Mouse (Mus musculus) large intestine, adult 2 months (tissue): ENCODE measurements around the gene D930048N14Rik. TPM values are rescaled to one million over a fixed set of nuclear protein-coding genes. Genes with fewer than 3 reads are reported as not detected.
"Not testable (repeated sequence)": the region's sequence is repeated elsewhere in the genome, so short reads cannot be mapped to it uniquely, and the experiment has no call there.

Experiments used
- DNase-seq: peaks from one replicate; pipeline ENCODE4 v3.0.0-alpha.2; 2012; ENCODE audit warnings: low read depth, low spot score
- WGBS: fragments of 180-500 bp; shearing (Covaris S2); methylation state at CpG from one replicate; pipeline ENCODE4 v1.1.7; 2018; 5-methylcytosine and 5-hydroxymethylcytosine counted together
- polyA plus RNA-seq: library from polyadenylated mRNA; depleted of rRNA; stranded (reverse); fragments of >200 nt; gene quantifications from 2 replicates; pipeline ENCODE4 v1.2.3, GENCODE M21; 2012

D930048N14Rik gene
- polyA plus RNA-seq, 1 experiment, result 2.9 TPM

DNA sequence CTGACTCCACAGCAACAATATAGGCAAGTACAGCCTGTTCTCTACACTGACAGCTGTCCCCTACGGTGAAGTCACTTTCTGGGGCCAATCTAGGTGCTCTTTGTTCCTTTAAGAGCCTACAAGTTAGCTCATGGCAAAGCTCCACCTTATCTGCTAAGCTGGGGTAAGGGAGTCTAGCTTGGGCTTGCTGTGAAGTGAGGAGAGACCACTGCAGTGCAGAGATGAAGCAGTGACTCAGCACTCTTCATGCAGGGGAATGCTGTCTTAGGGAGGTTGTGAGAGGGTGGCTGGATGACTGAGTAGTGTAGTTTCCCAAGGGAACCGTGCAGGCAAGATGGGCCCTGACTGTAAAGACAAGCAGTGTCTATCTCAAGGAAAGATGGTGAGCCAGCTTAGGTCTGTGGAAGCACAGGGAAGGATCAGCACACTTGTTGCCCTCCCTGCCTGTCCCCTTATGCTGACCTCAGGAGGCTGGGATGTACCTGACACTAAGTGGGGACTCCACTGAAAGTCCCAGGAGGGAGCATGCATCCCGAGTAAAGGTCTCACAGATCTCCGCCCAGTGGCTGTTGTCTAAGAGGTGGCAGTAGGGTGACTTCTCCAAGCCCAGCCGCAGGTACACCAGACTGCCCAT is 25.4 kb upstream of the D930048N14Rik start:
- no peak for DNase-seq
- 75% methylated on average over 5 of the region's 5 CpGs for WGBS

DNA sequence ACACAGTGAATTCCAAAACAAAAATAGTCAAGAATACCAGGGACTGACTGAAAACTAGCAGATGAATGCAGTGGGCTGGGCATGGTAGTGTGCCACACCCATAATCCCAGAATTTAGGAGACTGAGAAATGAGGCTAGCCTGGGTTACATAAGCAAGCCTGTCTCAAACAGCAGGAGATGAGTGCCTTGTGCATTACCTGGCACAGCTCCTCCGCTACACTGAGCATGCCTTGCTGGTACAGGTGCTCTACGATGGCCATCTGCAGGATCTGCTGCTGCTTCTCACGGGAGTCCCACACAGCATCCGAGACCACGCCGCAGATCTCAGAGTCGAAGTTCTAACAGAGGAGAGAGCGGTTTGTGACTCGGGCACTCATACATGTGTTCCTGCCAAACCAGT is 23.3 kb upstream of the D930048N14Rik start:
- 92% methylated on average over 9 of the region's 9 CpGs for WGBS
- DNase-seq, result no peak

DNA sequence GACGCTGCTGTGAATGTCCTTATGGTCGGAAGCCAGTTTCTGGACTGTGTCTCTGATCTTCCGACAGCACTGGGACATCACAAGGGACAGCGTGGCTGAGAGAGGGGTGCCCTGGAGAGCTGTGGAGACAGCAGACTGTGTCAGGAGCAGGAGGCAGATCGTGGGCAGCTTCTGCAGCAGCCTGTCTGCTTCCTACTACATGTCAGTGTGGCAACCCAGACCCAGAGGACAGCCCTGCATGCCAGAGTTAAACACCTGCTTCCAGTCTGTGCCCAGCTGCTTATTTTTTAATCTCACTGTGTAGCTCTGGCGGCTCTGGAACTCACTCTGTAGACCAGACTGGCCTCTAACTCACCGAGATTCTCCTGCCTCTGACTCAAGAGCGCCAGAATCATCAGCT is 22.8 kb upstream of the D930048N14Rik start:
- DNase-seq, result no peak
- WGBS, result 88% methylated on average over 8 of the region's 8 CpGs

DNA sequence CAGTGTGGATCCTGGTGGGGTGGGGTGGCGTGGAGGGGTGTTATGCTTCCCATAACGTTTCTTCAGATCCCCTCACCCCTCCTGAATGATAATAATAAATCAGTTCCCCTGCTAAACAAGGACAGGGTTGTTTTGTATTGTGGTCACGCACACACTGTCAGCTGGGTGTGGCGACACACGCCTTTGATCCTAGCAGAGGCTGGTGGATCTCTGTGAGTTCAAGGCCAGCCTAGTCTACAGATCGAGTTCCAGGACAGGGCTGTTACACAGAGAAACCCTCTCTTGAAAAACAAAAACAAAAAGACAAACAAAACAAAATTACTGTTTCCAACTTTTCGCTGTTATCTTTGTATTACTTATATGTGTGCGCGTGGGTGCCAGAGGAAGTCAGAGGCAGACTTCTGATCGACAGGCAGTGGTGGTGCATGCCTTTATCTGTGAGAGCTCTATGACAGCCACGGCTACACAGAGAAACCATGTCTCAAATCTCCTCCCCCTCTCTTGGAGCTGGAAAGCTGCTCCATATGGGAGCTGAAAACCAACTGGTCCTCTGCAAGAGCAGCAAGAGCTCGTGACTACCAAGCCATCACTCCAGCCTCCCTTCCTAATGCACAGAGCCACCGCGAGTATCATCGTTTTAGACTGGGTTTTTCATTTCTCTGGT is 21.0 kb upstream of the D930048N14Rik start:
- WGBS, result 76% methylated on average over 15 of the region's 15 CpGs
- no peak for DNase-seq

DNA sequence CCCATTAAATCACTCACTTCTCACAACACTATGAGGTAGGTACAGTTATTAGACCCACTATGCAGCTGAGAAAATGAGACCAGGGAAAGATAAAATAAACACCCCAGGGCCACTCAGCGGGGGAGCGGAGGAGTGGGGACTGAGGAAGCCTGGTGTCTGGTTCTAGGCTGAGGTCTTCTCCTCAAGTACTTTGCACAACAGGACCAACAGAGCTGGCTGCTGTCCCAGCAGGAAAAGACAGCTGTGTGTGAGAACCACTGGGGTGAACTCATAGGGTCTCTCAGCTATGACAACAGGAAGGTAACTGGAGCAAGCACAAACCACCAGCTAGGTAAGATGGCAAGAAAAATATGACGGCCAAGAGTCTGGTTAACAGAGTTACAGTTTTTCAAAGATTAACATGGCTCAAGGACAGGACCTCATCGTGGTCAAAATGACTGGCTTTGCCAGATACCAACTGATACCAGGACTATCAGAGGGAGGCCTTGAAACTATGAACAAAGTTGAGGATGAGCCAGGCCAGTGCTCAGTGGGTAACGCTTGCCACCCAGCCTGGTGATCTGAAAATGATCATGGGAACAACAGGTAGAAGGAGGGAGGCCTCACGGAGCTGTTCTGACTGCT is 18.5 kb upstream of the D930048N14Rik start:
- no peak for DNase-seq
- 77% methylated on average over 6 of the region's 6 CpGs for WGBS

DNA sequence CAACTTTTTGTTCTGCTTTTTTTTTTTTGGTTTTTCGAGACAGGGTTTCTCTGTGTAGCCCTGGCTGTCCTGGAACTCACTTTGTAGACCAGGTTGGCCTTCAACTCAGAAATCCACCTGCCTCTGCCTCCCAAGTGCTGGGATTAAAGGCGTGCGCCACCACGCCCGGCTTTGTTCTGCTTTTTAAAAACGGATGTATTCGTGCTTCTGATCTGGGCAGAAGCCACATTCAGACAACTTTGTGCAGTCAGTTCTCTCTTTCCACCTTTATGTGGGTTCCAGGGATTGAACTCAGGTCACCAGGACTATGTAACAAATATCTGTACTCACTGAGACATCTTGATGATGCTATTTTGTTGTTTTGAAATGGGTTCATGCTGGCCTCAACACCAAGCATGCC is 17.6 kb upstream of the D930048N14Rik start:
- not testable (repeated sequence) for DNase-seq
- 83% methylated on average over 7 of the region's 7 CpGs for WGBS

DNA sequence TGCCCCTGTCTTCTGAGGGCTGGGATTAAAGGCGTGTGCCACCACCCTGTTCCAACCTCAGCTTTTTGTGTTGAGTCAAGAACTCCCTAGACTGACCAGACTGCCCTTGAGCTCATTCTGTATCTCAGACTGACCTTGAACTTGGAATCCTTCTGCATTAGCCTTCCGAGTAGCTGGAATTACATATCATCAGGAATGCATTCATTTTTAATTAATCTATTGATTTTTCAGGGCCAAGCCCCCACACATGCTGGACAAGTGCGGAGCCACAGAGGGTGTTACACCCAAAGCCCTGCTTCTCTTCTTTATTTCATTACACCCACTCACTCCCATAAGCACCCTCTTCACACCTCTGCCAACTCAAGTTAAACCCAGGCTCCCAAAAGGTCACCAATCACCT is 17.0 kb upstream of the D930048N14Rik start:
- no peak for DNase-seq
- WGBS, result 92% methylated on average over 3 of the region's 3 CpGs

DNA sequence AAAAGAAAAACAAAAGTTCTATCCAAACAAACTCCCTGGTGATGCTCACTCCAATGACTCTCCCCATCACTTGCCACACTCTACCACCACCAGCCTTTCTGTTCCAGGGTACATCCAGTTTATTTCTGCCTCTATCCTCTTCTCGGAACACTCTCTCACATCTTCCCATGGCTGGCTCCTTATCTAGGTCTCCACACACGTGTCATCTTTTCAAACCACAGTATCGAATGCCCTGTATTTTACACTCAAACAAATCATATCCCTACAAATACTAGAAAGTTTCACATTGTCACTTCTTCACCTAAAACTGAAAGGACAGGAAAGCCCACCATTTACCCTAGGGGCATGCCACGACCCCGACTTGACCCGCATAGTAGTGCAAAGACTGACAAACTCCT is 15.6 kb upstream of the D930048N14Rik start:
- WGBS, result 8% methylated on average over 6 of the region's 6 CpGs
- no peak for DNase-seq

DNA sequence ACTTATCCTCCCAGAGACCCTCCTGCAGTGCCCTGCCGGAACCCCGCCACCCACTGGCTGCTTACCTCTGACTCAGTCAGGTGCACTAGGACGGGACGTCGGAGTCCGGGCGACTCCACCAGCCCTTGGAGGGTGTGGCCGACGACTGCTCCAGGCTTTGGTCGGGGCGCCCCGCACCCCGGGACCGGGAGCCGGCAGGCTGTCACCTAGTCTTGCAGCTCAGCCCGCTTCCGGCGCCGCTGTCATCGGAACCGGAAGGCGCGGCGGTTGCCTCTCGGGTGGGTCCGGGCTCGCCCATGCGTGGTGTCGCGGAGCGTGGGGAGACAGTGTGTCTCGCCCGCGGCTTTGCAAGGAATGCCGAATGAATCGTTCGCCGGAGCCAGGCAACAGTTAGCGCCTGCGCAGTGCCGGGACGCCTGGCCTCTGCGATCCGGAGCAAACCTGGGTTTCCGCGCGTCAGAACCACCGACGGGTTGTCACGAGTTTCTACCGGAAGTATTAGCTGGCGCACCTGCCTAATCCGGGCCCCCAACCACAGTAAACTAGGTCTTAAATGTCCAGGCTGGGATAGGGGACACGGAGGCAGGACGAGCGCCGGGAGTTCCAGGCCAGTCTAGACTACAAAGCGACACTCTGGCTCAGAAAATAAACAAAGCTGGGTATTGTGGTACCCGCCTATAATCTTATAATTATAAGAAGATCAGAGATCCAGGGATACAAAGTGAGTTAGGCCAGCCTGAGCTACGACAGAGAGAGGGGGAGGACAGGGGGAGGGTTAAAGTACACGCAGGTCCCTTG is 15.0 kb upstream of the D930048N14Rik start, which contains the start of gene Rmnd5b:
Gene Rmnd5b, minus strand, starts transcription at position 372 of the 798 bp plus-strand sequence.
- DNase-seq, result no peak
- under 1% methylated on average over 61 of the region's 61 CpGs for WGBS

DNA sequence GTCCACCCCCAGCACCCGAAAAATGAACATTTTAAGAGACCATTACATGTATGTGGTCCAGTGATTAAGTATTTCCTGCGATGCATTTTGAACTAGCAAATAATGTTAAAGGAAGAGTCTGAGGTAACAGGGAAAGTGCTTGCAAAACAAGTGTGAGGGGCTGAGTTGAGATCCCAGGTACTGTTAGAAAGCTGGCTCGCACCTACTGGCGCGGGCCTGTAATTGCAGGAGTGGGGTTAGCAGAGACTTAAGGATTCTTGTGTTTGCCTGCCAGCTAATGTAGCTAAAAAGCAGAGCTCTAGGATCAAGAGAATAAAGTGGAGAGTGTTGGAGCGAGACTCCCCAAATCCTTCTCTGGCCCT is 14.4 kb upstream of the D930048N14Rik start:
- DNase-seq, result no peak
- 3% methylated on average over 6 of the region's 6 CpGs for WGBS

DNA sequence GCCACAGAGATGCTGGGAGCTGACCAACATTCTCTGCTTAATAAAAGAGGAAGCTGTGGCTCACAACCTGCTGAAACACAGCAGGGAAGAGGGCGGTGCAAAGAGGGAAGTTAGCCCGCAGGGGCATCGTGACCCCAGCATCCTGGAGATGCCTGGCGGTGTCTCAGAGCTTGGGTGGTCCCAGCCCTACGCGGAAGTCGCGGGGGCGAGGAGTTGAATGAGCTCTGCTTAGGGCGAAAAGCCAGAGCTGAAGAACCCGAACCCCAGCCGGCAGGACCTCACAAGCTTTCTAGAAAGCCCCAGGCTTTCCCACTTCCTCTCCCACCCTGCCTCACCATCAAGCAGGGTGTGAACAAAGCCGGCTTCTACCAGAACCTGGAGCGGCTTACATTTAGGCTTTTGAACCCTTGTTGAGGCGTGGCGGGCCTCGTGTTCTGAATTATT is 12.8 kb upstream of the D930048N14Rik start:
- DNase-seq, result no peak
- WGBS, result 10% methylated on average over 17 of the region's 17 CpGs

DNA sequence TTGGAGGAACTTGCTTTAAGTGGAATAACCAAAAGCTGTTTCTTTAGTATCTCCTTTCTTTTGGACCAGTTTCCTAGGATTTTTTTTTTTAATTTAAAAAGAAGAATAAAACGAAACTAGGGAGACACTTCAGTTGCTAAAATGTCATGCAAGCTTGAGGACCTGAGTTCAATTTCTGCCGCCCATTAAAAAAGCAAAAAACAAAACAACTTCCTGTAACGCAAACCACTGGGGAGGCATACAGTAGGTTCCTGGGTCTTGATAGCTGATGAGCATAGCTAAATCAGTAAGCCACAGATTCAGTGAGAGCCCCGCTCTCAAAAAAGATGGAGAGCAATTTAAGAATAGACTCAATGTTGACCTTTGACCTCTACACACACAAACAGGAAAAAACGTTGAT is 12.3 kb upstream of the D930048N14Rik start:
- 52% methylated on average over 5 of the region's 5 CpGs for WGBS

DNA sequence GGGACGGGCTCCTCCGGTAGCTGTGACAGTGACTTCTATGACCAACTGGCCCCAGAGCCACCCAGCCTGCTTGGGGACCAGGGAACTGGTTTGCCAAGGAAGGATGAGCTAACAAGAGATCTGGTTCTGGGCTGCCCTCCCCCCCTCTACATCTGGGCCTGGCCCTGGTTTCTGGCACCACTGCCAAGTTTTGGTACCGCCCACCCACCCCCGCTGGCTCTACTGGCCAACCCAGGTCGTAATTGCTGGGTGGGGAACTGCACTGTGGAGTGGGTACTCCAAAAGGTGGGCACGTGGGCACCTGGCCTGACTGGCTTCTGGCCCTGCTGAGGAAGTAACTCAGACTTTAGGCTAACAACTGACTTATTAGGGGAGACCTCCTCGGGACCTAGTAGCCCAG is 10.0 kb upstream of the D930048N14Rik start:
- 29% methylated on average over 7 of the region's 7 CpGs for WGBS
- DNase-seq, result no peak

More for the DNA sequence above, 12.3 kb upstream of the D930048N14Rik start:
- no peak for DNase-seq

DNA sequence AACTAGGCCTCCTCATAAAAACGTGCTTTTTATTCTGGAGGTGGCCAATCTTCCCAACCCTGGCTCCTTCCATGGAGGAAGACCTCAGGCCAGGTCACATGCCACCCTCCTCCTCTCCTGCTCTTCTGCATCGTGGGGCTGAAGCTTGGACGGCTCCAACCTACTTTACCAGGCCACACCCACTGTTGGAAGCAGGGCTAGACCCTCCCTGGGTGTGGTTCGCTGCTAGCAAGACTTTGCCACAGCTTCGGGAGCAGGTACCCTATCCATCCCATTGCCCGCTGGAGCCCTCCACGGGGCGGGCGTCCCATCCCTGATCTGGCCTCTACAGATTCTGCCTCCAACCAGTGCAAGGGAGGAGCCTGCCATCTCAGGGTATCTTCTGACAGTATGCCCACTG is 7.6 kb upstream of the D930048N14Rik start:
- WGBS, result 44% methylated on average over 9 of the region's 9 CpGs
- DNase-seq, result no peak

DNA sequence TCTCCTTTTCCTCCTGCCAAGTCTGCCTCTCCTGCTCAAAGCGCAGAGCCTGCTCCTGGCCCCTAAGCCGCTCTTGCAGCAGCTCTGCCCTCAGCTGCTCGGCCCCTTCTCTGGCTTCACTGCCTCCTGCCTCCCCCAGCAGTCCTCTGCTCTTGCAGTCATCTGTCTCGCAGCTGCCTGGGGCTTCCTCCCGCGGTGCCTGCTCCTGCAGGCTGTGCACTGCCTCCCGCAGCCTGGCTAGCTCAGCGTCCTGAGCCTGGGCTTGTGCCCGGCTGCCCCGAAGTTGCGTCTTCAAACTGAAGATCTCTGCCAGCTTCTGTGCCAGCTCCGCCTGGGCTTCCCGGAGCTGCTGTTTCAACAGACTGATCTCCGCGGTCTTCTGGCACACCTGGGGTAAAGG is 7.0 kb upstream of the D930048N14Rik start:
- WGBS, result 58% methylated on average over 15 of the region's 15 CpGs
- DNase-seq, result no peak

DNA sequence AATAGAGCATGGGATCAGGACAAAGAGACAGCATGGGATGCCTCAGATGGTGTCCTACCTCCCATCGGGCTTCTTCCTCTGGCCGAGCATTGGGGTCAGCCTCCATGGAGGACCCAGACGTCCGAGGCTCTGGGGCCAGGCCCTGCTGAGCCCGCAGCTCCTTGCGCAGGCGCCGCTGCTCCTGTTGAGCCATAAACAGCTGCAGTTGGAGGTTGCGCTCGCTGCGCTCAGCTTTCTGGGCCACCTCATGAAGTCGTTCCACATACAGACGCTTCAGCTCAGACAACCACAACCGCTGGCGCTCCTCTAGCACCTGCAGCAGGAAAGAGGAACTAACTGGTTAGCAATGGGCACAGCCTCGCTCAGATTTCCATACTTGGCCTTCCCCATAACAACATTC is 6.5 kb upstream of the D930048N14Rik start:
- no peak for DNase-seq
- WGBS, result 83% methylated on average over 16 of the region's 16 CpGs

DNA sequence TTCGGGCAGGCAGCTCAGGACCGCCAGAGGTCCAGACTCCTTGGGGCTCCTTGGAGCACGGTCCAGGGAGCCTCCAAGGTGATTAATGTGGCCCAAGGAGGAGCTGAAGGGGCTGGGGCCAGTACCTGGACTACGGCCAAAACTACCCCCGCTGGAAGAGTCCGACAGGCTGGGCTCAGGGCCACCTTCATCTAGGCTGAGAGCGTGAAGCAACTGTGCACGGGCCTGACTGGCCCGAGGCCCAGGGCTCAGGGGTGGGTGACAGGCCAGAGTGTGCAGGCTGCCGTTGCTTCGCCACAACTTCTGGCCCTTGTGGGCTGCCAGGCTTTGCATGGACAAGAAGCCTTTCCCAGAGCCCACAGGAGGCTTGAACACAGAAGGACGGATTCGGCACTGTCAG is 5.5 kb upstream of the D930048N14Rik start:
- no peak for DNase-seq
- WGBS, result 83% methylated on average over 13 of the region's 13 CpGs

DNA sequence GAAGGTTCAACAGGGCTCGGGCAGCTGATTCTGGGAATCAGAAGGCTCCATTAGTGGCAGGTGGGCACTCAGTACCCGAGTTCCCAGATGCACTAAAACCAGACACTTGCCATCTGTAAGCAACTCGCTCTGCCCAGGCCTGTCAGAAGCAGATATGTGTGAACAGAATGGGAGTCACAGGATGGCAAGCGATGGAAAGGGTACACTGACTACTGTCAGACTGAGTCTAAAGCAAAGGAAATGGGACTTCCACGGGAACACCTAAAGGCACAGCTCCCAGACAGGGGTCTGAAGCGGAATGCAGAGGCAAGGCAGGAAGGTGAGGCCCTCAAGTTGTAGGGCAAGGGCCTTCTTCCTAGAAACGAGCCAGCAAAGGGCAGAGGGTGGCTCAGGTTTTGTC is 4.5 kb upstream of the D930048N14Rik start:
- WGBS, result 87% methylated on average over 7 of the region's 7 CpGs
- no peak for DNase-seq

DNA sequence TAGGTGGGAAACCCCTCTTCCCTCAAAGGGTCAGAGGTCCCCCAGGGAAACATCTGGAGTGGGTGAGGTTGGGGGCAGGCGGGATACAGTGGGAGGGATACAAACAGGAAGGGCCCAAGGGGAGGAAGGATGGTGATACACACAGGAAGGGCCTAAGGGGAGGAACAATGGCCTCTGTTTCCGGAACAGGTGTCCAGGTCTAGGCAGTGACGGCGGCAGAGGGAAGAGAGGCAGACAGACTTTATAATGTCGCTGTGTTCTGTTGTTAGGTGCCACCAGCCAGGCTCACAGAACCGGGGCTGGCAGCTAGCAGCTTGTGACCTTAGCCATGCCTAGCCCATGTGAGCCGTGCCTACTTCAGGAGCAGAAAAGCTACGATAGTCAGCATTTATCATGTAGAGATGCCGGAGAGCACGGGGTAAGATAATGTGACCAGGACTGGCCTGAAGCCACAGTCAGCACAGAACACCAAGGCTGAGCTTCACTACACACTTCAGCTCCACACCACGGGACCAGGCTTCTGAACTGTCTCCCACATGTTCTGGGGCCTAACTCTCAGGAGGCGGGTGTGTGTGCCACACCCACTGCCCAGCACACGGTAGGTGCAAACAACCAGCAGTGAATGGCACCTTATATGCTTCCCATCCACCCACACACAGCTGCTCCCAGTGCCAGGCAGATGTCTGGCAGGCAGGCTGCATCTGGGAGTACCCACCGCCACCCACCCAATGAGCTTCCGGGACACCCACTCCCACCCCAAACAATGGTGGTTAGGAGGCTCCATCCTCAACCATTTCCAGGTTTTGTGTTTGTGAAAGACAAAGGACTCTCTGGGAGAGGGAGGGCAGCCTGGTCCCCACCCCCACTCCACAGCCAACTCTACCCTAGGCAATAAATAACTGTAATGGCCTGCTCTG is 3.7 kb upstream of the D930048N14Rik start:
- no peak for DNase-seq
- WGBS, result 28% methylated on average over 15 of the region's 15 CpGs
